Mouse (Mus musculus): ENCODE data around the gene Slc8a2. TPM values are rescaled to one million over a fixed set of nuclear protein-coding genes. Genes with fewer than 3 reads are reported as not detected.

Gene Slc8a2
- polyA plus RNA-seq, 1 experiment, result 0.38 TPM

- DNase-seq, result no peak
- Histone ChIP-seq H3K4me1 (ENCODE audit: control insufficient read depth, insufficient read depth, low read length) (peaks cover 6% of the 10 kb centered on the region; the same call in 1 of the 2 replicates), H3K4me3 (ENCODE audit: insufficient read depth, low read depth, low read length) (peak overlapping the region; percentile 84), H3K27me3 (replicated peaks; ENCODE audit: control insufficient read depth, insufficient read depth, low read length) (no peaks in the 10 kb centered on the region), H3K36me3 (ENCODE audit: control insufficient read depth, insufficient read depth, low read length) (peaks cover 1% of the 10 kb centered on the region; the same call in 1 of the 2 replicates), H3K27ac (ENCODE audit: insufficient read depth, low read depth, low read length) (no peak overlapping the region)
- no peak for TF ChIP-seq POLR2A (IDR thresholded peaks at IDR 0.05; ENCODE audit: low read depth, low read length)
- WGBS, result 37% methylated on average over 9 of the region's 9 CpGs
Observed at GRCm38 (mm10) chr7:16120262-16120600, 9.4 kb upstream of the Slc8a2 start.

DNA sequence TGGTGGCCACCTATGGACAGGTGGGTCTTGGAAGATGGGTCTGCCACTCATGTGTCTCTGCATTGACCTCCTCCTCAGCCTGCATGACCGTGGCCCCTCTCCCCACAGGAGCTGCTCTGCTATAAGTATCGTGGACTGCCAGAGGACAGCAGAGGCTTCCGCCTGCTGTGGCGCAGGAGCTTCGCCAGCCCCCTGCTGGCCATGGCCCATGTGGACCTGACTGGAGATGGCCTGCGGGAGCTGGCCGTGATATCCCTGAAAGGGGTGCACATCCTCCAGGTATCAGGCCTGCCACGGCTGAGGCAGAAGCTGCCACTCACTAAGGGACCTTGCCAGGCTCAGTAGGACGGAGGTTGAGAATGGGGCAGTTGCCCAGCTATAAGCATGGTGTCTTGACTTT is 3.8 kb upstream of the Slc8a2 start:
- WGBS, result 85% methylated on average over 9 of the region's 9 CpGs
- no peak for DNase-seq

GRCm38 (mm10) chr7:16128344-16128743 is 1.3 kb upstream of the Slc8a2 start:
- no peaks in the 10 kb centered on the region for H3K4me1 ChIP-seq (ENCODE audit: control insufficient read depth, insufficient read depth, low read length)
- TF ChIP-seq CTCF (conservative IDR thresholded peaks at IDR 0.05; ENCODE audit: insufficient read depth, insufficient read length, low read depth, low read length) (no peak), POLR2A (IDR thresholded peaks at IDR 0.05; ENCODE audit: low read depth, low read length) (no peak)
- H3K4me3 ChIP-seq (ENCODE audit: insufficient read depth, low read depth, low read length), result no peak overlapping the region
- 62% methylated on average over 6 of the region's 6 CpGs for WGBS
- no peak overlapping the region for H3K27ac ChIP-seq (ENCODE audit: insufficient read depth, low read depth, low read length)
- no peak for DNase-seq
- no peaks in the 10 kb centered on the region for H3K36me3 ChIP-seq (ENCODE audit: control insufficient read depth, insufficient read depth, low read length)
- H3K27me3 ChIP-seq (replicated peaks; ENCODE audit: control insufficient read depth, insufficient read depth, low read length), result no peaks in the 10 kb centered on the region

More for the DNA sequence above, 3.8 kb upstream of the Slc8a2 start:
- no peaks in the 10 kb centered on the region for H3K4me1 ChIP-seq (ENCODE audit: control insufficient read depth, insufficient read depth, low read length)
- H3K27ac ChIP-seq (ENCODE audit: insufficient read depth, low read depth, low read length), result no peak overlapping the region
- H3K27me3 ChIP-seq (replicated peaks; ENCODE audit: control insufficient read depth, insufficient read depth, low read length), result no peaks in the 10 kb centered on the region
- TF ChIP-seq CTCF (conservative IDR thresholded peaks at IDR 0.05; ENCODE audit: insufficient read depth, insufficient read length, low read depth, low read length) (no peak), POLR2A (IDR thresholded peaks at IDR 0.05; ENCODE audit: low read depth, low read length) (no peak)
- H3K4me3 ChIP-seq (ENCODE audit: insufficient read depth, low read depth, low read length), result no peak overlapping the region
- H3K36me3 ChIP-seq (ENCODE audit: control insufficient read depth, insufficient read depth, low read length), result no peaks in the 10 kb centered on the region

DNA sequence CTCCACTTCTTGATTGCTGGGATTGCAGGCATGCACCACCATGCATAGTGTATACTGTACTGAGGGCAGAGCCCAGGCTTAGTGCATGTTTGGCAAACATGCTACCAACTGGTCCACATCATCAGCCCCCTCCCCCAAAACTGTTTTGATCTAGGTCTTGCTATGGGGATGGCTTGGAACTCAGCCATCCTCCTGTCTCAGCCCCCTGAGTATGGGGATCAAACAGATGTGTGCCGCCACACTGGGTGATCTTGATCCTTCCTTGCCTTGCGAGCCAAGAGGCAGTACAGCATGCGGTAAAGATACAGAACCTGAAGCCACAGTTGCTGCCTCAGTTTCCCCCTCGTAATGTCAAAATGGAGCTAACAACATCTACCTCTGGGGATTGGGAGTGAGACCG is 727 bp upstream of the Slc8a2 start:
- H3K4me3 ChIP-seq (ENCODE audit: insufficient read depth, low read depth, low read length), result no peak overlapping the region
- no peaks in the 10 kb centered on the region for H3K27me3 ChIP-seq (replicated peaks; ENCODE audit: control insufficient read depth, insufficient read depth, low read length)
- H3K36me3 ChIP-seq (ENCODE audit: control insufficient read depth, insufficient read depth, low read length), result no peaks in the 10 kb centered on the region
- no peak for DNase-seq
- 71% methylated on average over 5 of the region's 5 CpGs for WGBS
- TF ChIP-seq POLR2A (IDR thresholded peaks at IDR 0.05; ENCODE audit: low read depth, low read length) (no peak), CTCF (conservative IDR thresholded peaks at IDR 0.05; ENCODE audit: insufficient read depth, insufficient read length, low read depth, low read length) (no peak)
- H3K4me1 ChIP-seq (ENCODE audit: control insufficient read depth, insufficient read depth, low read length), result no peaks in the 10 kb centered on the region
- no peak overlapping the region for H3K27ac ChIP-seq (ENCODE audit: insufficient read depth, low read depth, low read length)

DNA sequence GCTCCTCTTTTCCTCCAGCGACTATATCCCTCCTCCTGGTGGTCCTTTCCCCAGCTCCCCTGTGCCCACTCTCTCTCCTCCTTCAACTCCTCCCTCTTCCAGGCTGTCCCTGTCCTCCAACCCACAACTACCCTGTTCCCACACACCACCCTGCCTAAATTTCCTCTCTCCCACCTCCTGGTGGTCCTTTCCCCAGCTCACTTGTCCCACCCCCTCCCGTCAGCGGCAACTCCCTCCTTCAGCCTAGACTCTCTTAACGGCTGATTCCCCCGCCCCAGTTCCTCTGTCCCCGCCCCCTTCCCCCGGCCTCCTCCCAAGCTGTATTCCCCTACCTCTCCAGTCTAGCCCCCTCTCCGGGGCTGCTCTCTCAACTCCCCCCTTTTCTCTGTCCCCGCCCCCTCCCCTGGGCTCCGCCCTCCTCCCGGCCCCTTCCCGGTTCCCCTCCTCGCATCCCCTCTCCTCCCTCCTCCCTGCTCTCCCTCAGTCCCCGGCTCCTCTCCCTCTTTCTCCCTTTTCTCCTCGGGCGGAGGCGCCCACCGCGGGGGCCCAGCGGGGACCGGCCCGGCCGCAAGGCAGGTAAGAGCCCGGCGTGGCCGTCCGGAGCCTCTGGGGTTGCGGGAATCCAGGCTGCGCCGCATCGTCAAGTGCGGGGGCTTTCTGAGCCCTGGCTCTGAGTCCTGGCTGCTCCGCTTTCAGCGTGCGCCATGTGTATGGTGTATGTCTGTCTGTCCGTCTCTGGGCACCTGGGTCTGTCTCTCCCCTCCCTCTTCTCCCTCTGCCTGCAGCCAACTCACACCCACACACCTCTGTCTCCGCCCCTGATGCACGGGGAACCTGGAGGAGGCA is 443 bp downstream of the Slc8a2 start:
- no peaks in the 10 kb centered on the region for H3K4me1 ChIP-seq (ENCODE audit: control insufficient read depth, insufficient read depth, low read length)
- H3K4me3 ChIP-seq (ENCODE audit: insufficient read depth, low read depth, low read length), result peak overlapping the region; percentile 41
- WGBS, result 2% methylated on average over 35 of the region's 38 CpGs
- H3K36me3 ChIP-seq (ENCODE audit: control insufficient read depth, insufficient read depth, low read length), result no peaks in the 10 kb centered on the region
- no peak for TF ChIP-seq POLR2A (IDR thresholded peaks at IDR 0.05; ENCODE audit: low read depth, low read length)
- no peak for TF ChIP-seq CTCF (conservative IDR thresholded peaks at IDR 0.05; ENCODE audit: insufficient read depth, insufficient read length, low read depth, low read length)
- no peak overlapping the region for H3K27ac ChIP-seq (ENCODE audit: insufficient read depth, low read depth, low read length)
- no peaks in the 10 kb centered on the region for H3K27me3 ChIP-seq (replicated peaks; ENCODE audit: control insufficient read depth, insufficient read depth, low read length)
- DNase-seq, result no peak

- DNase-seq, result no peak
- no peaks in the 10 kb centered on the region for H3K4me1 ChIP-seq (ENCODE audit: control insufficient read depth, insufficient read depth, low read length)
- no peaks in the 10 kb centered on the region for H3K36me3 ChIP-seq (ENCODE audit: control insufficient read depth, insufficient read depth, low read length)
- H3K27ac ChIP-seq (ENCODE audit: insufficient read depth, low read depth, low read length), result no peak overlapping the region
- H3K27me3 ChIP-seq (replicated peaks; ENCODE audit: control insufficient read depth, insufficient read depth, low read length), result no peaks in the 10 kb centered on the region
- no peak overlapping the region for H3K4me3 ChIP-seq (ENCODE audit: insufficient read depth, low read depth, low read length)
- 41% methylated on average over 13 of the region's 13 CpGs for whole genome bisulfite sequencing
- TF ChIP-seq POLR2A (IDR thresholded peaks at IDR 0.05; ENCODE audit: low read depth, low read length) (no peak), CTCF (conservative IDR thresholded peaks at IDR 0.05; ENCODE audit: insufficient read depth, insufficient read length, low read depth, low read length) (no peak)
Observed at GRCm38 (mm10) chr7:16130956-16131634, 1.5 kb downstream of the Slc8a2 start.

GRCm38 (mm10) chr7:16132161-16132581 is 2.5 kb downstream of the Slc8a2 start:
- Histone ChIP-seq H3K4me3 (ENCODE audit: insufficient read depth, low read depth, low read length) (no peak overlapping the region), H3K4me1 (ENCODE audit: control insufficient read depth, insufficient read depth, low read length) (no peaks in the 10 kb centered on the region), H3K27ac (ENCODE audit: insufficient read depth, low read depth, low read length) (no peak overlapping the region), H3K27me3 (replicated peaks; ENCODE audit: control insufficient read depth, insufficient read depth, low read length) (no peaks in the 10 kb centered on the region), H3K36me3 (ENCODE audit: control insufficient read depth, insufficient read depth, low read length) (no peaks in the 10 kb centered on the region)
- WGBS, result 10% methylated on average over 7 of the region's 7 CpGs
- no peak for DNase-seq
- TF ChIP-seq POLR2A (IDR thresholded peaks at IDR 0.05; ENCODE audit: low read depth, low read length) (no peak), CTCF (conservative IDR thresholded peaks at IDR 0.05; ENCODE audit: insufficient read depth, insufficient read length, low read depth, low read length) (no peak)
